Mouse (Mus musculus): ENCODE measurements at regions not wholly inside any gene's neighbourhood (a gene's known extent, or its start where the extent isn't known, plus 50 kb on each side); places are given as distances from the start of the nearest gene placed in this dataset.

GRCm38 (mm10) chr13:84565644-84566532 is 343.8 kb downstream of the Tmem161b start:
- DNase-seq (ENCODE audit: low spot score): no peak

- DNase-seq (ENCODE audit: low spot score): no peak
Measured at GRCm38 (mm10) chr13:84566533-84566832, 344.4 kb downstream of the Tmem161b start.

DNA sequence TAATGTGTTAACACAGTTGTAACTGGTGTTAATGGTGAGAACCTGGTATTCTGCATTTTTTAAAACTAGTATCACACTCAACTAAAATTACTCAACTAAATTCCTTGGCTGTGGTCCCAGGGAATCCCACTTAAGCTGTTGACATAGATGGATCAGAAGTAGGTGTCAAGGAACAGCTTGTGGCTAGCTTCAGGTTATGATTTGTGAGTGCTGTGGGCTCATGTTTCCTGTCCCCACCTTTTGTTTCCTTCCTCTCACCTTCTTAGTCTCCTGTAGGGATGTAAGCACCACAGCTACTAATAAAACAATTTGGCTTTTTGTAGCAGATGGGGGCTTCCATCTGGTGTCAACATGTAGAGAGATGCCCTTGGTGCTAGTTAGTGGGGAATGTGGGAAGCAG is 347.3 kb downstream of the Tmem161b start:
- DNase-seq (ENCODE audit: low spot score): no peak

DNA sequence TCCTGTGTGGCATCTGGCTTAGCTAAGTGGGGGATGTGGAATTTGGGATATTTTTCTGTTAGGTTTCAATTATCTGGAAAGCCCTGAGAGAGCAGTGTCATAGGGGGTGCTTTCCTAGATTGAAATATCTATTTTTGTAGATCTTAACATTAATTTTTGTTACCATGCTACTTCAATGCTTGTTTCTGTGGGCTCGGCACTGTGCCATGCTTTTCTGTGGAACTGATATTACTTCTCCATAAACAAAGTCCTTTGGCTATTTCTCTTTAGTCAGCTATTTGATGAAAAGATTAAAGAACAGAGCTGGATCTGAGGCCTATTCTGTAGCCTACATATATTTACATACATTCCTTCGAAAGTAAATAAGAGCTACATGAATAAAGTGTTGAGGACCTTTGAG is 348.1 kb downstream of the Tmem161b start:
- no peak for DNase-seq (ENCODE audit: low spot score)

GRCm38 (mm10) chr13:84570984-84571844 is 349.1 kb downstream of the Tmem161b start:
- no peak for DNase-seq (ENCODE audit: low spot score)

- DNase-seq (ENCODE audit: low spot score): no peak
Measured at GRCm38 (mm10) chr13:84571845-84572193, 349.7 kb downstream of the Tmem161b start.

DNA sequence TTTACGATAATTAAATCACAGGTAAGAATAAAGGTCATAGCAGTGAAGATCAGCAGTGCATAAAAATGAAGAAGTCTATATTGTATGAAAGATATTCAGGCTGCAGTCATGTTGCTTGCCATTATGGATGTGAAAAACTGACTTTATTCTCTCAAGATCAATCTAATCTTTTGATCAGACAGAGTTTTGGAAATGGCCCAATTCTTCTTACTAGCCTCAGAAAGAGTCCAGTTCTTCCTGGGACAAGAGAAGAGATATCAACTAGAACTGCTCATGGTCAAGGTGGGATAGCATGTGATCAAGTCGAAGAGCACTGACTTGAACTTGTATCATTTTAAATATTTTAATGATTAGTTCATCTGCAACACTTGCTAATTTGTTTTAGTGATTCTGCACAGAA is 350.1 kb downstream of the Tmem161b start:
- DNase-seq (ENCODE audit: low spot score): no peak

- DNase-seq (ENCODE audit: low spot score): no peak
Measured at GRCm38 (mm10) chr13:84596585-84597142, 374.6 kb downstream of the Tmem161b start.

- no peak for DNase-seq (ENCODE audit: low spot score)
Measured at GRCm38 (mm10) chr13:84602612-84603011, 380.5 kb downstream of the Tmem161b start.

DNA sequence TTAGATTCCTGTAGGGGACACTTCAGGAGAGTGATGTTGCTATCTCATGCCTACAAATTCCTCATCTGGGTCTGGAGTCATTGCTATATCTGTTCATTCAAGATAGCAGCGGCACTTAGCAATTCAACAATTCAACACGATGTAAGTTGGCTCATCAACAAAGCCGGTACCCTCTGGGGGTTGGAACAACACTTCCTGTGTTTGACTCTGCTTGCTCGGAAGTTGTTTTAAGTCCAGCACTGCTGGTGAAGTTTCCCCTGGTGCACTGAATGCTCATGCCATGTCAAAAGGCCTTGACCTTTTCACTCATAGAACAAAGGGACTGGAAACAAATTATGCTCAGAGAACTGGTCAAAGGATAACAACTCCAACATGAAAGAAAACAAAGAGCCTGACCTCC is 390.4 kb downstream of the Tmem161b start:
- DNase-seq (ENCODE audit: low spot score): no peak

- DNase-seq (ENCODE audit: low spot score): peak; percentile 37
Measured at GRCm38 (mm10) chr13:84613004-84613403, 390.9 kb downstream of the Tmem161b start.

- no peak for DNase-seq (ENCODE audit: low spot score)
Measured at GRCm38 (mm10) chr13:84624691-84625090, 402.6 kb downstream of the Tmem161b start.

DNA sequence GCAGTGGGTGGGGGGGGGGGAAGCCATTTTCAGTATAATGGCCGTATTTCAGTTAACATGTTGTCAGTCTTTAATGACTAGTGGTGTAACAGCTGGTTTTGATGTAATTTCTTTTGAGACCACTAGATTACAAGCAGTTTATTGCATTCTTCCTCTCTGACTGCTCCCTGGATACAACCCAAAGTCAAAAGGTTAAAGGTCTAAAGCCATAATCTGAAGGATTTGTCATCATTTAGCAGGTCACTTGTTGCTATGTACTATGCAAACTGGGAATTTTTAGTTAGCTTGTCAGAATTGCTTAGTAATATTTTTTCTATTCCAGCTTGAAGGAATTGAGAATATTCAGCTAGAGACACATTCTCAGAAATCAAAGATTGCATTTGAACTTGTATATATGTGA is 403.4 kb downstream of the Tmem161b start:
- DNase-seq (ENCODE audit: low spot score): no peak

GRCm38 (mm10) chr13:84625927-84626326 is 403.8 kb downstream of the Tmem161b start:
- no peak for DNase-seq (ENCODE audit: low spot score)

DNA sequence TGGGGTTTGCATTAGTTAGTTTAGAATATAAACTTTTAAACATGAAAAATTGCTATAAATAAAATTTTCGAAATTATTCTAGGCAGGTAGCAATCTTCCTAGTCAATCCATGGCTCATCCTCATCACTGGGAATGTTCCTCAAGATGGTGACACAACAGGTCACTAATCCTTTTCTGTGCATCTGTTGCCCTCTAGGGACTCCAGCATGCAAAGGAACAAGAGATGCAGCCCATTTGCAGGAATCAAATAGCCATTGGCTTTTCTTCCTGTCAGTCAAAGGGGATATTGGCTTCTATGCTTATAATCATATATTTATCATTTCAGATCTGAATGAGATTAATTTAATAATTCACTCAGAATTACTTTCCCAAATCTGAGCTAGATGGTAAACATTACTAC is 404.3 kb downstream of the Tmem161b start:
- no peak for DNase-seq (ENCODE audit: low spot score)

GRCm38 (mm10) chr13:84630686-84631085 is 408.6 kb downstream of the Tmem161b start:
- no peak for DNase-seq (ENCODE audit: low spot score)

- DNase-seq (ENCODE audit: low spot score): no peak
Measured at GRCm38 (mm10) chr13:84632493-84632892, 410.4 kb downstream of the Tmem161b start.

DNA sequence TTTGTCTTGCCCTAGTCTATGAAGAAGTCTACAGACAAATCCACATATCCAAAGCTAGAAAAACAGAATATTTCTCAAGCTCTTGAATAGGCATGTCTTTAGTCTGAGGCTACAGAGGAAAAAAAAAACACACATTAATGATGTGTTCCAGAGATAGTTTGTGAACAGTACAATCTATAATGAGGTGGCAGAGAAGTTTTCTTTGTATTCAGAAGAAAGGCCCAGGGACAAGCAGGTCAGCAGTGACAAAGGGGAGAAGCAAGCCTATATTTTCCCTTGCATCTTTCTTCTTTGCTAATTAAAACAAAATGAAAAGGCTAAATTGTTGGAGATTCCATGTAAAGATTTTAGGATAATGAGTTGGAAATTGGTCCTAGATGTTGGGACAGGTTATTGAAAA is 414.7 kb downstream of the Tmem161b start:
- no peak for DNase-seq (ENCODE audit: low spot score)

- DNase-seq (ENCODE audit: low spot score): no peak
Measured at GRCm38 (mm10) chr13:84637606-84638005, 415.5 kb downstream of the Tmem161b start.

DNA sequence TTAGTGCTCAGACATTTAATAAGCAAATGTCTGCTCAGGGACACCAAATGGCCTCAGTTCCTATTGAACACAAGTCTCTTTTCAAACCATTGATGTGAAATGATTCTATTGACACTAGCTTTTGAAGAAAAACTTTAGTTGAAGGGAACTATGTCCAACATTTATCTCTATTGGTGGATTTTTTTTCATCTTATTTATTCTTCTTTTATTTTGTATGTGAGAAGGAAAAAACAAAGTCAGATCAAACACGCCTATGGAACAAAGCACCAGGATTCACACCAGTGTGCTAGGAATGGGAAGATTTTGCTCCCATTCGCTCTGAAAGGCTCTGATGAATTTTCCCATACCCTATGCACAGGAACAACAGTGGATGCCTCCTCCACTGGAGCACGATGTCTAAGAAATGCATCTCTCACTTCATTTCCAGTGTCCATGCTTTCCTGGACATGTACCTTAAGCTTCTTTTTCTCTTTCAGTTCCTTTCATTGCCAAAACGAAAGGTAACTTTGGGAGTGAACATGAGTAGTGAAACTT is 416.4 kb downstream of the Tmem161b start:
- DNase-seq (ENCODE audit: low spot score): no peak

- DNase-seq (ENCODE audit: low spot score): no peak
Measured at GRCm38 (mm10) chr13:84639087-84640022, 417.3 kb downstream of the Tmem161b start.

DNA sequence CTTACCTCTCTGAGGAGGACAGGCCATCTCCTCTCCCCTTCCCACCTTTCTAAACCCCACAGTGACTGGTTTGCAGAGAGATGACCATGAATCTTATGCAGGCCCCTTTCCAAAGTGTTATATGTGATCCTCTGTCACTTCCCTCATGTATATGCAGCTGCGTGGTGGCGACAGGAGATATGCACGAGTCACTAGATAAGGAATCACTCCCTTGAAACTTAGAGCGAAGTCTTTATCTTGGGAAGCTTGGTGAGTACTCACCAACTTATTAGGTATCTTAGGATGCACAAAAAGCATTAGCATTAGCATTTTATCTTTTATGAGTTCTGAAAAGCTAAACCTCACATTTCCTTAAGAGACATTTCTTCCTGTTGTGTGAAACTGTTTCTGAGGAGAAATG is 421.9 kb downstream of the Tmem161b start:
- DNase-seq (ENCODE audit: low spot score): no peak

Data from adipocyte (in vitro differentiated cells).